Mouse (Mus musculus) liver, postnatal 0 days (tissue): ENCODE data around the gene Slc22a14.
A peak's percentile ranks its signal among the peaks of the same experiment; 100 is the strongest.

ENCODE experiments used
- CTCF ChIP-seq: sonication (generic); IDR thresholded peaks from 2 replicates; pipeline ENCODE4 v1.5.1; 2016; ENCODE audit warnings: antibody characterized with exemption, low read depth
- EP300 ChIP-seq: IDR thresholded peaks from 2 replicates; pipeline ENCODE4 v1.6.1; 2016; ENCODE audit warnings: antibody characterized with exemption, low read depth, mild to moderate bottlenecking

- TF ChIP-seq CTCF, result no peak
- TF ChIP-seq EP300, result peak; percentile 53; the same call in 1 of the 2 replicates
Measured at GRCm38 (mm10) chr9:119305863-119306262, 59.5 kb downstream of the Slc22a14 start.
